Mouse (Mus musculus): ENCODE data around the gene A630089N07Rik. TPM values are rescaled to one million over a fixed set of nuclear protein-coding genes. Genes with fewer than 3 reads are reported as not detected.
"Not testable (repeated sequence)": the region's sequence is repeated elsewhere in the genome, so short reads cannot be mapped to it uniquely, and the experiment has no call there.

The A630089N07Rik gene
- polyA plus RNA-seq, 1 experiment from 2014 or later = 35.9 TPM

DNA sequence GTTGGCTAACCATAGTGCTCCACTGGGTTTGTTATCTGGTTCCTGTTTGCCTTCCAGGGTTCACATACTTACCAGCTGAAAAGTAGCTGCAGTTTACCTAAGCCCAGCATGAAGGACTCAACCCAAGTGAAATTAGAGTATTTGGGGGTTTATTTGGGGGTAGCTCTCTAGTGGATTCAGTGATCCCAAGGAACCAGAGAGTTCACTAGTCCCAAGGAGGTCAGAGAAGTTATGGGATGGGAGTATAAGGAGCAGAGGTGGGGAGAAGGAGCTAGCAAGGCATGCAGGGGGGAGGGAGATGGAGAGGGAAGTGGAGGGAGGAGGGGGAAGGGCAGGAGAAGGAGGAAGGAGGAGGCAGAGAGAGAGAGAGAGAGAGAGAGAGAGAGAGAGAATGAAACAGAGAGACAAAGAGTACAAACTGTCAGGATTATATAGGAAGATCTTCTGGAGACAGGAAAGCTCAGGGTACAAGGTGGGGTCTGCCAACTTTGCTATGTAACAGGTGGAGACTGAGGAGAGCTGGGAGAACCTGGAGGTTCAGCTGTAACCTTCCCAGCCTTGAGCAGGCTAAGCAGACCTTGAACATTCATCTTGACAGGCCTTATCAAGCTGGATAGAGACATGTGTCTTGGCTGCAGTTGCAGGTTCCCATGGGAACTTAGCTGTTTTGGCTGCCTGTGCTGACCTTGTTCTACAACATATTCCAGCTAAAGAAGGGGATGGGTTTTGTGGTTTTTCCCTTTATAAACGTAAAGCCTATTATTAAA is 86.2 kb downstream of the A630089N07Rik start:
- Histone ChIP-seq H3K27ac (replicated peaks) (peak overlapping the region; percentile 83; the same call in 1 of the 2 replicates), H3K4me1 (peaks cover 16% of the 10 kb centered on the region), H3K36me3 (replicated peaks) (peaks cover 22% of the 10 kb centered on the region), H3K9me3 (peaks cover 19% of the 10 kb centered on the region), H3K27me3 (replicated peaks; ENCODE audit: low read depth, poor library complexity, severe bottlenecking) (no peaks in the 10 kb centered on the region), H3K4me3 (peak overlapping the region; percentile 70)
- DNase-seq (ENCODE audit: low spot score) = no peak
- WGBS = 13% methylated on average over 1 of the region's 1 CpGs

DNA sequence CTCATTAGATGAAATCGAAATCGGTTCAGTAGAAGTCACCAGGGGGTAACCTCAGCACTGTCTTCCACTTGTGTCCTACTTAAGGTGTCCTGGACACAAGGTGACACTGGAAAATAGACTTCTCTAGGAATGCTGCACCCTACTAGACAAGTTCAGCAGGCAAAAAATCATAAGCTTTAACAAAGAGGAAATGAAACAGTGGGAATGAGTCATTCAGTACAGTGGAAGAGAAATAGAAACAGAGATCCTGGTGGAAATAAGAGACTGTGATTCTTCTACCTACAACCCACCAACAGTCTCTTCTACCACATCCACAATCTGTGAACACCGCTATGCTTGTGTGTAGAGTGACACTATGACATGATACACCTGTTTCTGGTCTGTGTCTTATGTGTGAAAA is 89.8 kb downstream of the A630089N07Rik start:
- 79% methylated on average over 3 of the region's 3 CpGs for WGBS
- DNase-seq (ENCODE audit: low spot score); H3K4me1 ChIP-seq; H3K9me3 ChIP-seq; H3K27ac ChIP-seq (replicated peaks); H3K36me3 ChIP-seq (replicated peaks); H3K27me3 ChIP-seq (replicated peaks; ENCODE audit: low read depth, poor library complexity, severe bottlenecking); H3K4me3 ChIP-seq: not testable (repeated sequence)

DNA sequence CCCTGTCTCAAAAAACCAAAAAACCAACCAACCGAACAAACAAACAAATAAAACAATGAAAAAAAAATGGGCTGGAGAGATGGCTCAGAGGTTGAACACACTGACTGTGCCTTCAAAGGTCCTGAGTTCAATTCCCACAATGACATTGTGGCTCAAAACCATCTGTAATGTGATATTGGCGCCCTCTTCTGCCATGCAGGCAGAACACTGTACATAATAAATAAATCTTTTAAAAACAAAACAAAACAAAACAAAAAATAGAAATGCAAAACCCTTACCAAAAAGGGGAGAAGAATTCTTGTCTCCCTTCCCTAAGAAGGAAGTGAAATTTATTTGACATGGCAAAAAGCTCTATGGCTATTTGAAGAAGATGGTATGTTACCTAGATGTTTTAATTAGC is 90.7 kb downstream of the A630089N07Rik start:
- Histone ChIP-seq H3K4me3 (no peak overlapping the region), H3K36me3 (replicated peaks) (no peaks in the 10 kb centered on the region), H3K27me3 (replicated peaks; ENCODE audit: low read depth, poor library complexity, severe bottlenecking) (no peaks in the 10 kb centered on the region), H3K9me3 (no peaks in the 10 kb centered on the region), H3K27ac (replicated peaks) (no peak overlapping the region), H3K4me1 (peaks cover 7% of the 10 kb centered on the region)
- DNase-seq (ENCODE audit: low spot score) = no peak
- WGBS = 73% methylated on average over 2 of the region's 2 CpGs

DNA sequence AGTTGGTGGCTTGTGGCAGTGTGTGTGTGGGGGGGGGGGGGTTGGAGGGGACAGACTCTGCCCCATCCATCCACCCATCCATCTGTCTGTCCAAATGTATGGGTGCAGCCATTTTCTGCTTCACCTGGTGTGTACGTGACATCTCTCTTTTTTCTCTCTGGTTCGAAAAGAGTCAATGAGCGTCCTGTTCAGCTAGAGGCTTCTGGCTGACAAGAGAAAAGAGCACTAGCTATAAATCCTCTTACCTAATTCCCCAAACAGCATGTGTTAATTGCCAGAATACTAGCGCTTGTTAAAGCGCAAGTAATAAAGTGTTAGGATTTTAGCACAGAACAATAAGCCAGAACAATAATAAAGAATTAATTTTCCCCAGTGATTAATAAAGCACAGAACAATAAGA is 97.7 kb downstream of the A630089N07Rik start:
- Histone ChIP-seq H3K27ac (replicated peaks) (no peak overlapping the region), H3K4me3 (no peak overlapping the region), H3K36me3 (replicated peaks) (no peaks in the 10 kb centered on the region), H3K4me1 (no peaks in the 10 kb centered on the region), H3K27me3 (replicated peaks; ENCODE audit: low read depth, poor library complexity, severe bottlenecking) (no peaks in the 10 kb centered on the region), H3K9me3 (no peaks in the 10 kb centered on the region)
- WGBS = 78% methylated on average over 5 of the region's 5 CpGs
- no peak for DNase-seq (ENCODE audit: low spot score)

DNA sequence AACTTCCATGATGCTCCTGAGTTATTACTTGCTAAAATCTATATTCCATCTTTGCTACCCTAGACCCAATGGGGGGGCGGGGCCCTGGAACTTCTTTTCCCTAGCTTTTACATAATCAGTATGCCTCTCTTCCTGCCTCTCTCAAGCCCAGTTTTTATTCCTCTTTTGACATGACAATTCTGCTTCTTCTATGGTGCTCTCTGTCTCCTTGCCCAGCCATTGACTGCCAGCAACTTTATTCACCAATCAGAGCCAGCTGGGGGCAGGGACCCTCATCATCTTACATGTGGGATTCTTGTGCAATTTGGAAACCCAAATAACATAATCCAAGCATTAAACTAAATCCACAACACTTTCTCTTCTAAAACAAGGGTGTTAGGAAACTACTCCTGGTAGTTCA is 100.9 kb downstream of the A630089N07Rik start:
- Histone ChIP-seq H3K36me3 (replicated peaks) (no peaks in the 10 kb centered on the region), H3K4me3 (no peak overlapping the region)
- 84% methylated on average over 1 of the region's 1 CpGs for WGBS

DNA sequence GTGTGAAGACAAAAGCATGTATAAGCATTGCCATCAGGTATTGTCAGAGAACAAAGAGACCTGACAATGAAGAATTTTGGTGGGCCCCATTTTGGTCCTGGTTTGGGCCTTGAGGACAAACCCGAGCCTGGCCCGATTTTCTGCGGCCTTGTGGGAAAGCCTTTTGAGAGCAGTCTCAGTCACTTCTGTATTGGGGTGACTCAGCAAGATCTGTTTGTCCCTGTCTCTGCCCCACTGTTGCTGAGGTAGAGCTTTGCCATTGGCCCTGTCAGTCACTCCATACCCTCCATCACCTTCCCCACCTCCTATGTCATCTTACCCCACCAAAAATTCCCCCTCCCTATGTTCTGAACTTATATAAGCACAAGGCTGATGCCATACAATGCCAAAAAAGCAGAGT is 104.5 kb downstream of the A630089N07Rik start:
- WGBS = 97% methylated on average over 3 of the region's 3 CpGs
- Histone ChIP-seq H3K27me3 (replicated peaks; ENCODE audit: low read depth, poor library complexity, severe bottlenecking) (no peaks in the 10 kb centered on the region), H3K4me3 (no peak overlapping the region), H3K9me3 (no peaks in the 10 kb centered on the region), H3K36me3 (replicated peaks) (no peaks in the 10 kb centered on the region), H3K4me1 (no peaks in the 10 kb centered on the region), H3K27ac (replicated peaks) (no peak overlapping the region)
- DNase-seq (ENCODE audit: low spot score) = no peak

More for the DNA sequence above, 100.9 kb downstream of the A630089N07Rik start:
- DNase-seq (ENCODE audit: low spot score) = no peak
- Histone ChIP-seq H3K9me3 (no peaks in the 10 kb centered on the region), H3K4me1 (no peaks in the 10 kb centered on the region), H3K27ac (replicated peaks) (no peak overlapping the region), H3K27me3 (replicated peaks; ENCODE audit: low read depth, poor library complexity, severe bottlenecking) (no peaks in the 10 kb centered on the region)

DNA sequence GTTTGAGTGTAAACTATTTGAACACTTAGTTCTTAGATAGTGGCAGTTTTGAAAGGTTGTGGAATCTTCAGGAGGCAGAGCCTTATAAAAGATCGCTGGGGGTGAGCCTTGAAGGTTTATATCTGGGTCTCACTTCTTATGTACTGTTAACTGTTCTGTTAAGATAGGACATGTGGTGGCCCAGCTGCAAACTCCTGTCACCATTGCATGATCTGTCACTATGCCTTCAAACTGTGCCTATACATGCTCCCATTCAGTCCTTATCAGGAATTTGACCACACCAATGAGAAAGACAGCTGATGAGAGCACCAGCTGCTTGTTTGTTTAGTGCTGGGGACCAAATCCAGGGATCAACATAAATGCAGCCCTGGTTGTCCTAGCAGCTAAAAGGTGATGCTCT is 105.0 kb downstream of the A630089N07Rik start:
- Histone ChIP-seq H3K27me3 (replicated peaks; ENCODE audit: low read depth, poor library complexity, severe bottlenecking) (no peaks in the 10 kb centered on the region), H3K27ac (replicated peaks) (no peak overlapping the region), H3K4me1 (no peaks in the 10 kb centered on the region), H3K9me3 (no peaks in the 10 kb centered on the region), H3K36me3 (replicated peaks) (no peaks in the 10 kb centered on the region), H3K4me3 (no peak overlapping the region)
- DNase-seq (ENCODE audit: low spot score) = no peak
- WGBS = 75% methylated on average over 1 of the region's 1 CpGs

DNA sequence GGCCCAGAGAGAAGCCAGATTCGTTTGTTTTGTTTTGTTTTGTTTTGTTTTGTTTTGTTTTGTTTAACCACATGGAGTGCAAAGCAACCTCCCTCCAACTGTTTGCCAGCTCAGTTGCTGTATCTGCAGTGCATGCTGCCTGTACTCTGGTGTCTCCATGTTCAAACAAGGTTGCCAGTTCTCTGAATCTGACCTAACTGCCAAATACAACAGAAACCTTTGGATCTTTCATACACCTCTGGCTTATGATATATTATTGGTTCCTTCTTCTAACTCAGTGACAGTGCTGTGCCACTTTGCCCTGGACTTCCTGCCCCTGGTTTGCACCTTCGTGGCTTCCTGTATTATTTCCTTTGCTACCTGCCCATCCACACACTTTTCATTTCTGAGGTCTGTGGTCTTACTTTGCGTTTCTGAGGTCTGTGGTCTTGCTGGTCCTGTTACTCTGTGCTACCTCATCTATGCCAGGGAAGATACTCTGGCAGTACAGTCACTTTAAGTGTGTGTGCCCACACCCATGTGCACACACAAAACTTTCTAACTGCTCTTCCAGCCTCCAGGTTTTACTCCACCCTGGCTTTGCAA is 118.2 kb downstream of the A630089N07Rik start:
- H3K27me3 ChIP-seq (replicated peaks; ENCODE audit: low read depth, poor library complexity, severe bottlenecking) = no peaks in the 10 kb centered on the region
- H3K9me3 ChIP-seq = no peaks in the 10 kb centered on the region
- 82% methylated on average over 3 of the region's 3 CpGs for WGBS
- H3K4me3 ChIP-seq = no peak overlapping the region
- peaks cover 11% of the 10 kb centered on the region for H3K4me1 ChIP-seq
- no peak for DNase-seq (ENCODE audit: low spot score)
- no peak overlapping the region for H3K27ac ChIP-seq (replicated peaks)
- H3K36me3 ChIP-seq (replicated peaks) = peaks cover 4% of the 10 kb centered on the region; the same call in 1 of the 2 replicates

DNA sequence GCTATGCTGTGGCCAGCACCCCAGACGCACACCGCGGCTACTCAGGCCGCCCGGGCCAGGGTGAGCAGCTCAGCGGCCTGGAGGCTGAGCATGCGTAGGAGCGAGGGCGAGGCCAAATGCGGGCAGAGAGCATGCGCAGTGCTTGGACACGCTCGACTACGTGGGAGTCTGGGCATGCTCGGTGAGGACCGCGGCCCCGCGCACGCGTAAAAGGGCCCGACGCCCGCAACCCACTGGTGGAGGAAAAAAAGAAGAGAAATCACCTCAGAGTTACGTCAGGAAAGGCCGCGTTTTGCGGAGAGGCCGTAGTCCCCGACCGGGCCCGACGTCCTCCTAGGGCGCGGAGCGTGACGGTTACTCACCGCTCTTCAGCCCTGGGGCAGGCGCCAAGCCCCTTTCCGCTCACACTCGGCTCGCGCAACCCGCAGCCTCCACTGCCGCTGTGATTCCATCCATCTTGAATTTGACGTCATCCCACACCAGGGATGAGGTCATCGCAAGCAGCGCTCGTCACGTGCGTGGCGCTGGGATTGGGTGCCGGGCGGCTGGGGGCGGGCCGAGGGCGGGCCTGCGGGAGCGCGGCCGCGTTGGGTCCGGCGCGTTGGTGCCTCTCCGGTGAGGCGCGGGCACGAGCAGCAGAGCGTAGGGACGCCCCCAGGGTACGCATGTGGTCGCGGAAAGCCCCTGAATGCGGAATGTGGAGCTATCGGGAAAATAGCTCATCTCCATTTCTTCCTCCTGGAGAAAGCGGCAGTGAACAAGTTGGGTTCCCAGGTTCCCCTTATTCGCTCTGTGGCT is 119.9 kb downstream of the A630089N07Rik start, which contains the start of the genes C2cd2 and Zbtb21:
Gene C2cd2, minus strand, starts transcription at position 448 of the 798 bp plus-strand sequence.
Gene Zbtb21, minus strand, starts transcription at position 472 of the 798 bp plus-strand sequence.
- Histone ChIP-seq H3K4me1 (peaks cover 17% of the 10 kb centered on the region), H3K9me3 (no peaks in the 10 kb centered on the region), H3K36me3 (replicated peaks) (peaks cover 4% of the 10 kb centered on the region; the same call in 1 of the 2 replicates), H3K27me3 (replicated peaks; ENCODE audit: low read depth, poor library complexity, severe bottlenecking) (no peaks in the 10 kb centered on the region), H3K27ac (replicated peaks) (peak within 1 kb of the TSS; percentile 95), H3K4me3 (peak within 1 kb of the TSS; percentile 93)
- peak; percentile 96 for DNase-seq (ENCODE audit: low spot score)
- under 1% methylated on average over 78 of the region's 78 CpGs for WGBS

DNA sequence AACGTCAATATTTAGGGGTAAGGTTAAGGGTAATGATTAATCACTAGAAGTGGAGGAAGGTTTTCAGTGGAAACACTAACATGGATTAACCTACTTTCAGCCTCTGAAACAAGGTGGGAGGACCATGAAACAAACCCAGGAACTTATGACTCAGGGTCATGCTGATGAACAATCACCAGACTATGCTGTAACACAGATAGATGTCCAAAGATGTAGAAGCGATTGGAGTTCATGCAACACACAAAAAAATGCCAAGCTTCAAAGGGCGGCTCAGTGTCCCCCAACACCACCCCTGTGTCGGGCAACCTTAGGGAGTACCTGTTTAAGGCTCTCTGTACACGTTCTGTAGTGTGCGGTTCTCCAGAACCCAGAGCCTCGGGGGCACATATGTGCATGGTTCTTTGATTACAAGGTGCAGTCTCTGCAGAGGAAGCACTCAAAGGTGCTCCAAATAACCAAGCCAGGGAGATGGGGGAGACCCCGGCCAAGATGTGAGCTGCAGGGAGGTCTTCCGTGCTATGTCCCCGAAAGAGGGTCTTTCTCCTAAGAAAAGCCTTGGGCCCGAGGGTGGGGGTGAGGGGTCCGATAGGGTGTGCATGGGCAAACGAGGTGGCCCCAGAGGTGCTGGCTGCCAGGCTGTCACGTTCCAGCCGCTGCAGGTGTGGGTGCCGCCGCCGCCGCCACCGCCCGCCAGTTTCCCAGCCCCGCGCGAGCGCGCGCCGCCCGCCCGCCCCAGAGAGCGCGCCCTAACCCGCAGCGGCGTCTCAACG is 120.7 kb downstream of the A630089N07Rik start:
- H3K4me3 ChIP-seq = peak overlapping the region; percentile 93
- H3K27me3 ChIP-seq (replicated peaks; ENCODE audit: low read depth, poor library complexity, severe bottlenecking) = no peaks in the 10 kb centered on the region
- H3K27ac ChIP-seq (replicated peaks) = peak overlapping the region; percentile 95
- no peaks in the 10 kb centered on the region for H3K9me3 ChIP-seq
- peaks cover 19% of the 10 kb centered on the region for H3K4me1 ChIP-seq
- H3K36me3 ChIP-seq (replicated peaks) = peaks cover 8% of the 10 kb centered on the region
- no peak for DNase-seq (ENCODE audit: low spot score)
- 10% methylated on average over 36 of the region's 36 CpGs for WGBS

DNA sequence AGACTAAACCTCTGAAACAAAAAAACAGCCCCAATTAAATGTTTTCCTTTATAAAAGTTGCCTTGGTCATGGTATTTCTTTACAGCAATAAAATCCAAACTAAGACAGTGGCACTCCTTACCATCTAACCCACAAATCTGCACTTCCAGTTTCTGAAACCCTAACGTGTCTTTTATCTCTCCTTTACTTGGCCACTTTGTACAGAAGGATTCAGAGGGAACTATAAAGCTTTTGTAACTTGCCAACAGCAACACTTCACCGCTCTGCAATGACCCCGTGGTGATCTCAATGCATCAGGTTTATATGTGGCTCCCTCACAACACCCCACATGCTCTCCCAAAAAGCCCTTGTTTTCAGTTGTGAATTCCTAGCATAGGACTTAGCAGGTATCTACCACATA is 121.9 kb downstream of the A630089N07Rik start:
- Histone ChIP-seq H3K27ac (replicated peaks) (no peak overlapping the region), H3K4me3 (no peak overlapping the region), H3K9me3 (no peaks in the 10 kb centered on the region), H3K36me3 (replicated peaks) (peaks cover 20% of the 10 kb centered on the region), H3K4me1 (peaks cover 19% of the 10 kb centered on the region), H3K27me3 (replicated peaks; ENCODE audit: low read depth, poor library complexity, severe bottlenecking) (no peaks in the 10 kb centered on the region)
- DNase-seq (ENCODE audit: low spot score) = no peak
- WGBS = 94% methylated on average over 3 of the region's 3 CpGs

DNA sequence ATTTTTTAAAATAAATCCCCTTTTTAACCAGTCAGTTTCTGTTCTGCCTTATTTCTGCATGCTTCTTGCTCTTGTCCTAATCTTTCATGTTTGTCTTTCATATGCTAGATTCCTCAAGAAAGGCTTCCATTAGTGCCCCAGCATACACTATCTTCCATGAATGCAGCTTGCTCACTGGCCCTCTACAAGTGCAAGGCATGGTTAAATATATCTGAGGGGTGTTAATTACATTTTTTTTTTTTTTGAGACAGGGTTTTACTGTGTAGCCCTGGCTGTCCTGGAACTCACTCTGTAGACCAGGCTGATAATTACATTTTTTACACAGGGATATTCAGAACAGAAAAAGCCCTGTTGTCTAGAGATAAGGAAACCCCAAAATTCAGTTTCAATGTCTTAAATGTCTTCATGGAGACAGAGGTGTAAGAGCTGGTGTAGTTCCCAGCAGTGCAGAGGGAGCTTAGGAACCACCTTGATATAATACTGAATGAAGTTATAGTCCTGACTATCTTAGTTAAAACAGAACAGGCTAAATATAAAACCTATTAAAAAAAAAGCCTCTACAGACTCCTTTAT is 123.8 kb downstream of the A630089N07Rik start:
- peaks cover 19% of the 10 kb centered on the region for H3K4me1 ChIP-seq
- no peak overlapping the region for H3K27ac ChIP-seq (replicated peaks)
- peaks cover 37% of the 10 kb centered on the region for H3K36me3 ChIP-seq (replicated peaks)
- no peaks in the 10 kb centered on the region for H3K9me3 ChIP-seq
- no peak overlapping the region for H3K4me3 ChIP-seq
- DNase-seq (ENCODE audit: low spot score) = no peak
- no peaks in the 10 kb centered on the region for H3K27me3 ChIP-seq (replicated peaks; ENCODE audit: low read depth, poor library complexity, severe bottlenecking)
